Mouse (Mus musculus) MEL (cell line): ENCODE results near the gene Nfia. TPM values are rescaled to one million over a fixed set of nuclear protein-coding genes. Genes with fewer than 3 reads are reported as not detected.

Source experiments
- DNase-seq: peaks from one replicate; pipeline ENCODE4 v3.0.0; 2011; ENCODE audit warnings: low read depth, low spot score
- H3K27ac ChIP-seq: 2 replicates; pipeline ENCODE4 v1.5.1; 2012; ENCODE audit warnings: low read depth, mild to moderate bottlenecking, control low read depth, low read length, moderate library complexity; ENCODE audit not compliant: control insufficient read depth
- H3K27me3 ChIP-seq, 2 experiments: fragments of 150-350 bp in 1 of 2; sonication (generic) in 1 of 2; 2 replicates each; pipeline ENCODE4 v1.6.1; 2012; ENCODE audit warnings: low read length in 2 of 2, mild to moderate bottlenecking in 2 of 2, improper control_type of control experiment in 1 of 2, moderate library complexity in 1 of 2; ENCODE audit not compliant: insufficient read depth in 2 of 2, control insufficient read depth in 1 of 2
- H3K36me3 ChIP-seq, 2 experiments: 2 replicates each; pipeline ENCODE4 v1.6.1; 2012 to 2014; ENCODE audit warnings: low read length in 2 of 2, improper control_type of control experiment in 1 of 2, inconsistent platforms in 1 of 2, mild to moderate bottlenecking in 1 of 2; ENCODE audit not compliant: insufficient read depth in 2 of 2, control insufficient read depth in 1 of 2
- H3K4me1 ChIP-seq, 2 experiments: fragments of 150-350 bp in 1 of 2; sonication (generic) in 1 of 2; 2 replicates each; pipeline ENCODE4 v1.6.1; 2012; ENCODE audit warnings: low read length in 2 of 2, improper control_type of control experiment in 1 of 2, mild to moderate bottlenecking in 1 of 2; ENCODE audit not compliant: insufficient read depth in 2 of 2, control insufficient read depth in 1 of 2
- H3K4me3 ChIP-seq, 2 experiments: fragments of 150-350 bp in 1 of 2; sonication (generic) in 1 of 2; 2 replicates each; pipeline ENCODE4 v1.5.1; 2012; ENCODE audit warnings: low read depth in 2 of 2, low read length in 2 of 2, mild to moderate bottlenecking in 2 of 2, moderate library complexity in 2 of 2, control low read depth in 1 of 2, improper control_type of control experiment in 1 of 2; ENCODE audit not compliant: control insufficient read depth in 1 of 2, insufficient read depth in 1 of 2
- H3K79me2 ChIP-seq: 2 replicates; pipeline ENCODE4 v1.6.1; 2012; ENCODE audit warnings: mild to moderate bottlenecking, low read length, moderate library complexity; ENCODE audit not compliant: control insufficient read depth, poor library complexity, insufficient read depth
- H3K9ac ChIP-seq: 2 replicates; pipeline ENCODE4 v1.6.1; 2012; ENCODE audit warnings: low read depth, mild to moderate bottlenecking, control low read depth, low read length, moderate library complexity; ENCODE audit not compliant: control insufficient read depth, poor library complexity, severe bottlenecking
- H3K9me3 ChIP-seq: fragments of 150-350 bp; sonication (generic); replicated peaks from 2 replicates; pipeline ENCODE4 v1.6.1; 2012; ENCODE audit warnings: mild to moderate bottlenecking, low read length, improper control_type of control experiment, moderate library complexity; ENCODE audit not compliant: insufficient read depth
- CTCF ChIP-seq, 3 experiments: IDR thresholded peaks in 2 of 3; conservative IDR thresholded peaks in 1 of 3; 2 replicates each; pipeline ENCODE4 v1.5.1; 2011 to 2012; ENCODE audit warnings: low read length in 3 of 3, low read depth in 2 of 3, mild to moderate bottlenecking in 2 of 3, improper control_type of control experiment in 1 of 3, inconsistent platforms in 1 of 3, mixed read lengths in 1 of 3, moderate library complexity in 1 of 3; ENCODE audit not compliant: control insufficient read depth in 1 of 3, insufficient read depth in 1 of 3, poor library complexity in 1 of 3, severe bottlenecking in 1 of 3
- E2F4 ChIP-seq: IDR thresholded peaks from 2 replicates; pipeline ENCODE4 v1.6.1; 2011; ENCODE audit warnings: low read depth, low read length, improper control_type of control experiment, borderline replicate concordance
- EP300 ChIP-seq, 2 experiments: IDR thresholded peaks; 2 replicates each; pipeline ENCODE4 v1.6.1; 2011; ENCODE audit warnings: improper control_type of control experiment in 2 of 2, low read length in 2 of 2, low read depth in 1 of 2, mild to moderate bottlenecking in 1 of 2
- GABPA ChIP-seq: IDR thresholded peaks from 2 replicates; pipeline ENCODE4 v1.6.1; 2012; ENCODE audit warnings: low read depth, mild to moderate bottlenecking, inconsistent platforms, low read length, improper control_type of control experiment, moderate library complexity
- KAT2A ChIP-seq: conservative IDR thresholded peaks from 2 replicates; pipeline ENCODE4 v1.6.1; 2012; ENCODE audit warnings: low read depth, low read length, improper control_type of control experiment, inconsistent platforms
- MAFK ChIP-seq: IDR thresholded peaks from 2 replicates; pipeline ENCODE4 v1.6.1; 2011; ENCODE audit warnings: low read depth, mild to moderate bottlenecking, low read length, improper control_type of control experiment, borderline replicate concordance
- MAZ ChIP-seq: IDR thresholded peaks from 2 replicates; pipeline ENCODE4 v1.6.1; 2012; ENCODE audit warnings: low read depth, mild to moderate bottlenecking, inconsistent platforms, low read length, improper control_type of control experiment
- MEF2A ChIP-seq: IDR thresholded peaks from 2 replicates; pipeline ENCODE4 v1.6.1; 2014; ENCODE audit warnings: low read depth, mild to moderate bottlenecking, inconsistent platforms, low read length, improper control_type of control experiment; ENCODE audit not compliant: poor library complexity, insufficient replicate concordance, severe bottlenecking; ENCODE audit errors: extremely low read depth
- MXI1 ChIP-seq: IDR thresholded peaks from 2 replicates; pipeline ENCODE4 v1.6.1; 2011; ENCODE audit warnings: mild to moderate bottlenecking, low read depth, low read length, improper control_type of control experiment
- MYC ChIP-seq: IDR thresholded peaks from 2 replicates; pipeline ENCODE4 v1.6.1; 2011; ENCODE audit warnings: low read depth, mild to moderate bottlenecking, low read length, improper control_type of control experiment, moderate library complexity
- POLR2A ChIP-seq, 2 experiments: IDR thresholded peaks; 2 replicates each; pipeline ENCODE4 v1.6.1; 2011 to 2012; ENCODE audit warnings: low read length in 2 of 2, mild to moderate bottlenecking in 2 of 2, control low read depth in 1 of 2, improper control_type of control experiment in 1 of 2, low read depth in 1 of 2, moderate library complexity in 1 of 2; ENCODE audit not compliant: control insufficient read depth in 1 of 2, insufficient read depth in 1 of 2, poor library complexity in 1 of 2
- POLR2AphosphoS2 ChIP-seq: IDR thresholded peaks from 2 replicates; pipeline ENCODE4 v1.6.1; 2011; ENCODE audit warnings: low read length, improper control_type of control experiment
- POLR2AphosphoS5 ChIP-seq: IDR thresholded peaks from 2 replicates; pipeline ENCODE4 v1.6.1; 2012; ENCODE audit warnings: low read depth, borderline replicate concordance, mild to moderate bottlenecking, inconsistent platforms, low read length, moderate library complexity, mixed read lengths
- RAD21 ChIP-seq: IDR thresholded peaks from 2 replicates; pipeline ENCODE4 v1.6.1; 2011; ENCODE audit warnings: mild to moderate bottlenecking, low read depth, low read length, improper control_type of control experiment
- SIN3A ChIP-seq: IDR thresholded peaks from 2 replicates; pipeline ENCODE4 v1.6.1; 2012; ENCODE audit warnings: low read length, improper control_type of control experiment, inconsistent platforms
- SMC3 ChIP-seq: IDR thresholded peaks from 2 replicates; pipeline ENCODE4 v1.6.1; 2011; ENCODE audit warnings: low read depth, low read length, improper control_type of control experiment
- TBP ChIP-seq: IDR thresholded peaks from 2 replicates; pipeline ENCODE4 v1.8.0; 2011; ENCODE audit warnings: low read depth, low read length, improper control_type of control experiment
- TCF12 ChIP-seq: IDR thresholded peaks from 2 replicates; pipeline ENCODE4 v1.6.1; 2014; ENCODE audit warnings: low read depth, mild to moderate bottlenecking, inconsistent platforms, low read length, improper control_type of control experiment, moderate library complexity
- UBTF ChIP-seq: IDR thresholded peaks from 2 replicates; pipeline ENCODE4 v1.6.1; 2012; ENCODE audit warnings: low read depth, mild to moderate bottlenecking, inconsistent platforms, low read length, improper control_type of control experiment, moderate library complexity, borderline replicate concordance; ENCODE audit not compliant: insufficient read depth
- USF1 ChIP-seq: IDR thresholded peaks from 2 replicates; pipeline ENCODE4 v1.6.1; 2014; ENCODE audit warnings: low read depth, mild to moderate bottlenecking, inconsistent platforms, low read length, improper control_type of control experiment, moderate library complexity
- ZC3H11A ChIP-seq: IDR thresholded peaks from 2 replicates; pipeline ENCODE4 v1.6.1; 2012; ENCODE audit warnings: low read depth, mild to moderate bottlenecking, inconsistent platforms, low read length, improper control_type of control experiment
- ZMIZ1 ChIP-seq: IDR thresholded peaks from 2 replicates; pipeline ENCODE4 v1.6.1; 2012; ENCODE audit warnings: low read depth, mild to moderate bottlenecking, inconsistent platforms, low read length, improper control_type of control experiment, moderate library complexity
- ZNF384 ChIP-seq: IDR thresholded peaks from 2 replicates; pipeline ENCODE4 v1.6.1; 2012; ENCODE audit warnings: low read depth, mild to moderate bottlenecking, inconsistent platforms, low read length, improper control_type of control experiment
- polyA plus RNA-seq, 2 experiments: library from polyadenylated mRNA; stranded (reverse) in 1 of 2; unstranded in 1 of 2; fragments of >175 nt in 1 of 2; fragments of >200 nt in 1 of 2; gene quantifications; 2 replicates each; pipeline versions ENCODE4 v1.2.1 to v1.2.4; 2012; ENCODE audit warnings: low replicate concordance in 2 of 2, low read depth in 1 of 2; ENCODE audit not compliant: insufficient read length in 2 of 2, insufficient read depth in 1 of 2, missing spikeins in 1 of 2
- total RNA-seq: library from RNA; depleted of rRNA; stranded (reverse); fragments of 300-350 nt; gene quantifications from 2 replicates; pipeline ENCODE4 v1.2.3, GENCODE M21; 2012

Nfia gene
- total and polyA plus RNA-seq, 3 experiments, result 10.2 to 20.5 (median 13.4) TPM

DNA sequence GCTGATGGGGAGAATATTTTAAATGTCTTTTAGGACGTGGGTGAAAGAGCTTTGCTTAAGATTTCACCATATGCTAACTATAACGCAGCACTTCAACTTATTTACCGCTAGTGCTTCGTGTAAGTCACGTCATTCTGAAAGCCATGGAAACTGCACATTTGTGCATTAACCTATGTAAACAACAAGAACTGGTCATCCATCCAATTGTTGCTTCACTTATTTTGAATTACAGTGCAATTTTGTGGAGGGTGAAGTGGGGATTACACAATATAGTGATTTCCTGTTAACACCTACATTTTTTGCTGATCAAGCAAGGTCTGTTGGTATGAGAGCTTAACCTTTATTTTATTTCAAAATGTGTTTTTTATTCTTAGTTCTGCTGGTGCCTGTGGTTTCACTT is 113.0 kb downstream of the Nfia start:
- no peak for DNase-seq
- Histone ChIP-seq H3K27ac (no peak overlapping the region), H3K4me1 (peaks cover 4 to 7% of the 10 kb centered on the region in 2 experiments), H3K4me3 (no peak overlapping the region), H3K9me3 (no peaks in the 10 kb centered on the region), H3K79me2 (peaks cover 15% of the 10 kb centered on the region; the same call in 1 of the 2 replicates), H3K27me3 (no peaks in the 10 kb centered on the region), H3K9ac (no peak overlapping the region), H3K36me3 (peaks cover 18 to 33% of the 10 kb centered on the region in 2 experiments)
- TF ChIP-seq RAD21 (no peak), POLR2AphosphoS5 (no peak), ZC3H11A (no peak), TCF12 (no peak)

DNA sequence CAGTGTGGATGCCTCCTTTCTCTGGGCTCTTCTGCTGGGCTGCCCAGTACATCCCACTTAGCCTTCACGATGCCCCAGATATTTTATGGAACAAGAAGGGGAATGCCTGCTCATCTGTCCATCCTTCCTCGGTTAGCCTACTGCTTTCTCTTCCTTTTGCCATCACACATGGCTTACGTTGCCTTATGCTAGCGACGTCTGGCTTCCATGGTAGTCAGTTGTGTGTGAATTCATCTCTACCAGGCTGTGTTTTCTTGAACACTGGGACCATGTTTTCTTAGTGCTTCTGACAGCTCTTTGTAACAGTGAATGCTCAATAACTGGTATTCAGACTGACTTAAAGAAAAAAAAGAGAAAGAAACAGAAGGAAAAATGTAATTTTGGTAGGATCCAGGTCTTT is 113.7 kb downstream of the Nfia start:
- TF ChIP-seq SMC3 (no peak), RAD21 (no peak), ZC3H11A (no peak), EP300 (IDR thresholded peaks at IDR 0.05; ENCODE audit: low read depth in 1 of 2, low read length in 2 of 2) (no peak), SIN3A (no peak), ZNF384 (no peak), POLR2A (IDR thresholded peaks at IDR 0.05; ENCODE audit: control insufficient read depth in 1 of 2, insufficient read depth in 1 of 2, low read depth in 1 of 2, low read length in 2 of 2, poor library complexity in 1 of 2) (no peak), KAT2A (no peak), POLR2AphosphoS2 (no peak), E2F4 (no peak), MAFK (no peak), USF1 (no peak), TBP (no peak)
- TF ChIP-seq, all 39 proteins: peak for 0
- no peaks in the 10 kb centered on the region for H3K27me3 ChIP-seq
- DNase-seq, result no peak
- H3K27ac ChIP-seq, result no peak overlapping the region
- H3K36me3 ChIP-seq, result peaks cover 23 to 29% of the 10 kb centered on the region in 2 experiments
- no peaks in the 10 kb centered on the region for H3K9me3 ChIP-seq
- H3K4me3 ChIP-seq, result no peak overlapping the region
- no peak overlapping the region for H3K9ac ChIP-seq
- H3K4me1 ChIP-seq, result peaks cover 9 to 12% of the 10 kb centered on the region in 2 experiments
- peaks cover 17% of the 10 kb centered on the region; the same call in 1 of the 2 replicates for H3K79me2 ChIP-seq

DNA sequence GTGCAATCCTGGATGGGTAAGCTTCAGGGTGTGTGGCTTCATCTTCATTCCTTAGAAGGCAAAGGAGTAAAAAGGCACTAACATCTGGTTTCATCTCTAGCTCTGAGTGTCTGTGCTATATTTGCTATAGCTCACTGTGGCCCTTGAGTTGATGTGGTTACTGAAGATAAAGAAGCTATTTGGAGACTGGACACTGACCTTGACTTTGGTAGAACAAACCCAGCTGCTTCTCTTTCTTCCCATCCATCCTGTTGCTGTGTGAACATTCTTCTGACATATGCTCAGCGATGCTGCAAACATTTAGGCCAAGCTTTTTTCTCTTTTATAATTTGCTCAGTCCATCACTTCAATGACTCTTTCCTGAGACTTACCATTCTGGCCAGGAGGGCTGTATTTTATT is 114.7 kb downstream of the Nfia start:
- no peak overlapping the region for H3K4me3 ChIP-seq
- TF ChIP-seq MEF2A, result no peak
- TF ChIP-seq CTCF (IDR thresholded peaks at IDR 0.05 in 2 of 3, conservative IDR thresholded peaks at IDR 0.05 in 1 of 3; ENCODE audit: control insufficient read depth in 1 of 3, insufficient read depth in 1 of 3, low read depth in 2 of 3, low read length in 3 of 3, poor library complexity in 1 of 3, severe bottlenecking in 1 of 3), result no peak
- no peak for TF ChIP-seq GABPA
- TF ChIP-seq POLR2A (IDR thresholded peaks at IDR 0.05; ENCODE audit: control insufficient read depth in 1 of 2, insufficient read depth in 1 of 2, low read depth in 1 of 2, low read length in 2 of 2, poor library complexity in 1 of 2), result no peak
- no peak for TF ChIP-seq MAZ
- no peak for TF ChIP-seq MYC
- no peak for TF ChIP-seq MXI1
- TF ChIP-seq UBTF, result no peak
- TF ChIP-seq ZMIZ1, result no peak
- no peak for TF ChIP-seq ZNF384
- TF ChIP-seq, all 39 proteins: peak for 0
- no peak overlapping the region for H3K9ac ChIP-seq
- no peaks in the 10 kb centered on the region for H3K9me3 ChIP-seq
- H3K27me3 ChIP-seq, result no peaks in the 10 kb centered on the region
- H3K27ac ChIP-seq, result no peak overlapping the region
- peaks cover 20% of the 10 kb centered on the region; the same call in 1 of the 2 replicates for H3K79me2 ChIP-seq
- H3K36me3 ChIP-seq, result peaks cover 23 to 33% of the 10 kb centered on the region in 2 experiments
- H3K4me1 ChIP-seq, result peaks cover 13 to 16% of the 10 kb centered on the region in 2 experiments
- no peak for DNase-seq
